Mouse (Mus musculus): ENCODE results near the gene Nme8.

DNA sequence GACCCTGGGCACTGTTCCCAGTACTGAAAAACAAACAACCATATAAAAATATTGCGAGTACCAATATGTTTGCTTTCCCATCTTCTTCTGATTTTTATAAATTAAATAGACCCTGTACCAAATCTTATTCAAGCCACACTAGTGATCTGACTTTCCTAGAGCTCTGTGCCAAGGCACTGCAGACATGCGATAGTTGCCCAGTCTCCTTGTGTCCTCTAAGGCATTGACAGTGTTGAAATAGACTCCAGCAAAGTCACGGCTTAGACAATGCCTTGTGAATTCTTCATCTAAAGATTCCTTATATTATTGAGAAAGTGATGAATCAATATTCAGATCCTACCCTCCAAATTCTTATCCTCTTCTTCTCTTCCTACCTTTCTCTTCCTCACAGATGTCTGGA, 23.6 kb downstream of the Nme8 start:
- TF ChIP-seq CTCF (IDR thresholded peaks at IDR 0.05; ENCODE audit: borderline replicate concordance, control insufficient read depth, extremely low read depth, insufficient read depth, low read length, poor library complexity) = no peak
- TF ChIP-seq POLR2A (IDR thresholded peaks at IDR 0.05; ENCODE audit: control insufficient read depth, extremely low read depth, insufficient read depth, low read length, poor library complexity) = no peak
